Mouse (Mus musculus): Measurements from ENCODE around the gene Cdyl2.

The Cdyl2 gene

GRCm38 (mm10) chr8:116732684-116733647 is at the start of gene Cdyl2:
Cdyl2 (minus strand) TSS chr8:116732991.
- peak; percentile 67 to 72 for DNase-seq (ENCODE audit: low spot score in 2 of 2)

- DNase-seq (ENCODE audit: low spot score in 2 of 2): no peak
These were observed 47.8 kb upstream of the Cdyl2 start for GRCm38 (mm10) chr8:116780594-116780993.

GRCm38 (mm10) chr8:116774220-116774619 is 41.4 kb upstream of the Cdyl2 start:
- no peak for DNase-seq (ENCODE audit: low spot score in 2 of 2)

GRCm38 (mm10) chr8:116772727-116773126 is 39.9 kb upstream of the Cdyl2 start:
- DNase-seq (ENCODE audit: low spot score in 2 of 2): no peak

GRCm38 (mm10) chr8:116771797-116772343 is 39.1 kb upstream of the Cdyl2 start:
- DNase-seq (ENCODE audit: low spot score in 2 of 2): peak in 1 of 2 experiments; percentile 14

GRCm38 (mm10) chr8:116770756-116771155 is 38.0 kb upstream of the Cdyl2 start:
- DNase-seq (ENCODE audit: low spot score in 2 of 2): no peak

GRCm38 (mm10) chr8:116756174-116756573 is 23.4 kb upstream of the Cdyl2 start:
- DNase-seq (ENCODE audit: low spot score in 2 of 2): no peak

GRCm38 (mm10) chr8:116755557-116755956 is 22.8 kb upstream of the Cdyl2 start:
- DNase-seq (ENCODE audit: low spot score in 2 of 2): peak; percentile 21 to 67

- DNase-seq (ENCODE audit: low spot score in 2 of 2): no peak
These were observed 7.9 kb upstream of the Cdyl2 start for GRCm38 (mm10) chr8:116740726-116741125.

GRCm38 (mm10) chr8:116735306-116735705 is 2.5 kb upstream of the Cdyl2 start:
- DNase-seq (ENCODE audit: low spot score in 2 of 2): no peak

GRCm38 (mm10) chr8:116734176-116734575 is 1.4 kb upstream of the Cdyl2 start:
- DNase-seq (ENCODE audit: low spot score in 2 of 2): no peak

- DNase-seq (ENCODE audit: low spot score in 2 of 2): no peak
These were observed 840 bp upstream of the Cdyl2 start for GRCm38 (mm10) chr8:116733648-116734014.

- peak in 1 of 2 experiments; percentile 51 for DNase-seq (ENCODE audit: low spot score in 2 of 2)
These were observed 661 bp downstream of the Cdyl2 start for GRCm38 (mm10) chr8:116731976-116732683.

GRCm38 (mm10) chr8:116721451-116721850 is 11.3 kb downstream of the Cdyl2 start:
- no peak for DNase-seq (ENCODE audit: low spot score in 2 of 2)

- no peak for DNase-seq (ENCODE audit: low spot score in 2 of 2)
These were observed 25.3 kb downstream of the Cdyl2 start for GRCm38 (mm10) chr8:116707496-116707895.

- no peak for DNase-seq (ENCODE audit: low spot score in 2 of 2)
These were observed 30.3 kb downstream of the Cdyl2 start for GRCm38 (mm10) chr8:116702501-116702900.

- DNase-seq (ENCODE audit: low spot score in 2 of 2): no peak
These were observed 39.9 kb downstream of the Cdyl2 start for GRCm38 (mm10) chr8:116692931-116693330.

GRCm38 (mm10) chr8:116689741-116690140 is 43.0 kb downstream of the Cdyl2 start:
- DNase-seq (ENCODE audit: low spot score in 2 of 2): peak in 1 of 2 experiments; percentile 35

GRCm38 (mm10) chr8:116676174-116676573 is 56.6 kb downstream of the Cdyl2 start:
- DNase-seq (ENCODE audit: low spot score in 2 of 2): no peak

- peak; percentile 21 to 25 for DNase-seq (ENCODE audit: low spot score in 2 of 2)
These were observed 58.6 kb downstream of the Cdyl2 start for GRCm38 (mm10) chr8:116673966-116674805.

GRCm38 (mm10) chr8:116673493-116673892 is 59.3 kb downstream of the Cdyl2 start:
- no peak for DNase-seq (ENCODE audit: low spot score in 2 of 2)

All from thymus, postnatal 10 days (tissue).